Mouse (Mus musculus) skeletal muscle tissue, adult 2 months (tissue): ENCODE measurements around the gene Id1.

Experiments
- DNase-seq: peaks from one replicate; pipeline ENCODE4 v3.0.0-alpha.2; 2012; ENCODE audit warnings: low read depth, low spot score

Gene Id1

DNA sequence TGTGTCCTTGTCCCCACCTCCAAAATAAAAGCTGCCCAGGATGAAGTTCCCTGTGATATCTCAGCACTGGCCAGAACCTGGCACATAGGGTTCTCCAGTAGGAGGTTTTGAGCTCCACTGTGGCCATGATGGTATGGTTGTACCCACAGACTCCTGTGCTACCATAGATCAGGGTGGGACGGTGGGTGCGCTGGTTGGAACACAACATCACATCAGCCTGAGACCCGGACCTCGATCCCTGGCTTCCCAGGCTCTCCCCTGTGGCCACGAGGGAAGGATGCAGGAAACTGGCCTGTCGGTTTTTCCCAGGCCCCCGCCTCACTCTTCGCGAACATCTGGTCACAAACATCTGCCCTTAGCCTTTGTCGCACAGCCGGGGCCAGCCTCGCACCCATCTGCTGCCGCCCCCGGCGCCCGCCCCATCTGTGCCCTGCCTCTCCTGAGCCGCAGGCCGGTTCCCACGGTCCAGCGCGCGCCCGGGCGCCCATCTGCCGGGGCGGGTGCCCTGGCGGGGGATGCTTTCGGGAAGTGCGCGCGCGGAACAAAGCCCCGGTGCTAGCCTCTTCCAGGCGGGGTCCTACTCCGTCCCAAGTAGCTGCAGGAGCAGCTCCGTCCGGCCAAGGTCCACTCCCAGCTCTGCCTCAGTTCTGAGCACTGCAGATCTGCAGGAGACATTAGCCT lies 12.3 kb upstream of the Id1 start:
- no peak for DNase-seq

DNA sequence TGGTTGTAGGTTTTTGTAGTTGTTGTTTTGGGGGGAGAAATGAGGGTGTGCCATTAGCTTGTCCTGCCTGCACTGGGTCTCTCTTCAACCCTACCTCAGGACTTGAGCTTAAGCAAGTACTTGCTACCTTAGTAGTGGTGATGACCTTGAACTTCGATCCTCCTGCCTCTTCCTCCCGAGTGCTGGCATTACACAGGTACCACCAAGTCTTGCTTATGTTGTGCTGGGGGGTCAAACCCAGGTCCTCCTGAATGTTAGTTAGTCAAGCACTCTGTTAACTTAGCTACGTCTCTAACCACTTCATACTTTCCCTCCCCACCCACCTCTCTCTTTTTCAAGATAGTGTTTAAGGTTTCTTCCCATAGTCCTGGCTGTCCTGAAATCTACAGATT lies 11.7 kb upstream of the Id1 start:
- DNase-seq, result no peak

GRCm38 (mm10) chr2:152725178-152725750 lies 10.8 kb upstream of the Id1 start:
- no peak for DNase-seq

GRCm38 (mm10) chr2:152726213-152726612 lies 9.8 kb upstream of the Id1 start:
- DNase-seq, result no peak

- no peak for DNase-seq
Measured at GRCm38 (mm10) chr2:152726751-152727335, 9.2 kb upstream of the Id1 start.

DNA sequence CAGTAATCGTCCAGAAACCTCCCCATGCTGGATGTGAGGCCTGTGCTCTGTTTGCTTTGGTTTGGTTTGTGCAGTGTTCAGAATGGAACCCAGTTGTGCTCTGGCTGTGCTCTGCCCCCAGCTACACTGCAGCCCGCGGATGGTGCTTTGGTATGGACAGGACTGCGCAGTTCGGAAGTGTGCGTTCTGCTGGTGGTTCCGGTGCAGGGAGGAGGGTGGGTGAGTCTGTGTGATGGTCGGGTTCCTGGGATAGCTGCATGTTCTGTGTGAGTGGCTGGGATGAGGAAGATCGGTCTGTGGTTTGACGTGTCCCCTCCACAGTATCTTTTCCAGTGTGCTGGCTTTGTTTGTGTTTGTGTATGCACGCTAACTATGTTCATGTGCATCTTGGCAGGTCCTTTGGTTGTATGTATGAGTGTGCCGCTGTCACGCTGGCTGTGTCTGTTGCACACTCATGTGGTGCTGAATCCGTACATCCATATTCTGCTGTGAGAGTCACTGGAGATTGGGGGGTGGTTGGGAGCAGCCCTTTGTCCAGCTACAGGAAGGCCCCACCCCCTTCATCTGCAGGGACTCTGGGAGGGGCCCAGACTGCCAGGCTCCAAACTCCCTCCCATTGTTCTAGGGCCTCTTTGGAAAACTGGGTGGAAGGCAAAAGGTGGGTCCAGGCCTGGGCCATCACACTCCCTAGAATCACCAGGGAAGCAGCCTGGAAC lies 8.1 kb upstream of the Id1 start:
- DNase-seq, result no peak

DNA sequence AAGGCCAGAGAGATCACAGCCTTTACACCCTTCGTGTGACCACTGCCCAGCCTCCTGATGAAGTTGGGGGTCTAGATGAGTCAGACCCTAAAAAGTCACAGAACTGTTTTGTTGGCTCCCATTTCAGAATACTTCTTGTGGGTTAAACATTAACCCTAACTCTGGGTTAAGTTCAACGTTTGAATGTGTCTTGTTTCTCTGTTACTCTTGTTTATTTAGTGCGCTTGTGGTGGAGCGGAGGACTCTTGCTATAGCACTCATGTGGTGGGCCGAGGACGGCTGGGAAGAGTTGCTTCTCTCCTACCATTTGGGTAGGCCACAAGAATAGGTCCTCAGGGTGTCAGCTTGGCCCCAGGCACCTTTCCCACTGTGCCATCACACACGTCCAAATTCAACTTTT lies 7.5 kb upstream of the Id1 start:
- DNase-seq, result no peak

- no peak for DNase-seq
Measured at GRCm38 (mm10) chr2:152729013-152729635, 6.9 kb upstream of the Id1 start.

DNA sequence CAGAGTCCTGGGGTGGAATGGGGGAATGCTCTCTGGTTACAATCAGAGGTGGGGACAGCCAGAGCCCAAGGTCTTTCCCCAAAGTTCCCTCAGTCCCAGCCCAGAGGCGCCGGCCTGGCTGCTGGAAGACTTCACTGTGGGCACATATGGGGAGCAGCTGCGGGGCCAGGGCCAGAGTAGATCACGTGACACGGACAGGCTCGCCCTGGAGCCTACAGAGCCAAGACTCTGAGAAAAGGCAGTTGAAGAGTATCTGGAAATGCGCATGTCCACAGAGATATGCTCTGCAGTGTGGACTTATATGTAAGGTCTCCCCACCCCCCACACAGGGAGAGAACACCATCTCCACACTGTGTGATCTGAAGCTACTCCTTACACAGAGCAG lies 6.4 kb upstream of the Id1 start:
- DNase-seq, result peak; percentile 51

- no peak for DNase-seq
Measured at GRCm38 (mm10) chr2:152733201-152733600, 2.9 kb upstream of the Id1 start.

GRCm38 (mm10) chr2:152734501-152734900 lies 1.6 kb upstream of the Id1 start:
- no peak for DNase-seq

GRCm38 (mm10) chr2:152734984-152735383 lies 1.1 kb upstream of the Id1 start:
- peak; percentile 88 for DNase-seq

- no peak for DNase-seq
Measured at GRCm38 (mm10) chr2:152736748-152737147, 697 bp downstream of the Id1 start.

DNA sequence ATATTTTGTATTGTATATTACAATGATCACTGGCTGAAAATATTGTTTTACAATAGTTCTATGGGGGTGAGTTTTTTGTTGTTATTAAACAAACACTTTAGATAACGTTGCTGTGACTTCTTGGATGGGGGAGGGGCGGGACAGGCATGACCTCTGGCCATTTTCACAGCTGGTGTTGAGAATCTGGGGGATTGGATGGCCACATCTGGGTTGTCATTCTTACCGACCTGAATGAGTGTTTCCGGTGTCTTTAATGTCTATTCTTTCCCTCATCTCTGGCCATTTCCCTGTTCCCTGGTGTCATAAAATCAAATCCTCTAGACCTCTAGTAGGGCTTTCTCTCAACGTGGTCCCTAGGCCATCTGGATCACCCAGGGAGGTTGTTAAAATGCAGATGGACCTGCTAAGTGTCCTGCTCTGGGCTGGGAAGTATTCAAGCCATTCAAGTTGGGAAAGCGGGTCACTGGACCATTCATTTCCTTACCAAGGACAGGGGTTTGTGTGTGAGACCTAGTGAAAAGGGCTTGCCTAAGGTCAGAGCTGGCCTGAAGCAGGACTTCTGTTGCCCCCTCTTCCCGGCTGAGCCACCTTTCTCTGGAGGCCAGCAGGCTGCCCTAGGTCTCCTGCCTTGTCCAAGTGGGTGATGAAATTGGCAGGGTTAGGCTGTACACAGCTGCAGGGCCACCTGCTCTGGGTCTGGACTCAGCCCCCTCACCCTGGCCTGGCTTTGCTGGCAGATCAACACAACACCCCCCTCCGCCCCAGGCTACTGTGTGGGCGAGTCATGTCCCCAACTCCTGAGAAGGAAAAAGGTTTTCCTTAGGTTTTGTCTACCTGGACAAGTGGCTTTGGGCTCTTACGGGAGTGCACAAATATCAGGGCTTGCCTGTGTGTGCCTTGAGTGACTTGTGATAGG lies 1.5 kb downstream of the Id1 start:
- DNase-seq, result no peak

DNA sequence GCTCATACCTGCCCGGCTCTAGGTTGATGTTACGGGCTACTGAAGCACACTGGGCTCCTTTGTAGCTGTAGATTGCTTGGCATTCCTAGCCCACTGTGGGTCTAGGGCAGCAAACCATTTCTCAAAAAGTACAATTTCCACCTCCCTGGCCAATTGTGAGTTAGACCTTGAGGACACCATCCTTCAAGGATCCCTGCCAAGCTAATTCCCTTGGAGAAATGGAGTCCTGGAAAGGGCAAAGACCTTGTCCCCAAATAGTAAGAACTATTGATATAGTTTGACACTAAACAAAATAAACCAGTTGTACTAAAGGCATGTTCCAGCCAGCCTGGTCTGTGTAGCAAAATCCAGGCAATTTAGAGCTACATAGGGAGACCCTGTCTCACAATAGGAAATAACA lies 2.3 kb downstream of the Id1 start:
- no peak for DNase-seq

- DNase-seq, result peak; percentile 62
Measured at GRCm38 (mm10) chr2:152739031-152739841, 3.2 kb downstream of the Id1 start.

DNA sequence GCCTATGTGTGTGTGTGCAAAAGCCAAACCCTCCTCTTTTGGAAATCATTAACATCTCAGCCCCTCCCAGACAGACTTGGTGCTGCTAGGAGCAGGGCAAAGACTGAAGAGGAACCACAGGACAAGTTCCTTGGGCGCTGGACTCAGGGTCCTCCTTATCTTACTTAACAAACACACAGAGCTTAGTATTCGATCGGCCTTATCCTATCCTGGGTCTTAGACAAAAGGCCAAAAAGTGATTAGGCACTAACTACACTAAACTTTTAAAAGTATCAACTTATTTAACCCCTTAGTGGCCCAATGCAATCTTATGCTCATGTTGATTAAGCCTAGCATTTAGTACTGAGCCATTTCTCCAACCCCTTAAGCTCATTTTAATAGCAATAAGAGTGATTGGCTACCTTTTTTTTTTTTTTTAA lies 3.8 kb downstream of the Id1 start:
- DNase-seq, result no peak

DNA sequence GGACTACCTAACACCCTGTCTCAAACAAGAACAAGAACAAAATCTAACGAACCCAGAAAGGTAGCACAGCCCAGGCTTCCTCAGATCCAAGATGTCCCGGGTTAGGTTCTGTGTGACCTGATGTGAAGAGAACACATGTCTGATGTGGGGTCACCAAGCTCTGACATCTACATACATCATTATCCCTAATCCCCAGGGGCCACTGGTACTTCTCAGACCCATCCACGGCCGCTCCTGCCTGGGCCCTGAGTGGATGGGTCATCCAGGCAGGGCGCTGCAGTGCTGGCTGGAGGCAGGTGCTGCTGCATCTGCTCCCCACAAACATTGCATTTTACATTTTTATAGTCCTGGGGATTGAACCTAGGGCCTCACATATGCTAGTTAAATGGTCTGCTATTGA lies 4.4 kb downstream of the Id1 start:
- no peak for DNase-seq

DNA sequence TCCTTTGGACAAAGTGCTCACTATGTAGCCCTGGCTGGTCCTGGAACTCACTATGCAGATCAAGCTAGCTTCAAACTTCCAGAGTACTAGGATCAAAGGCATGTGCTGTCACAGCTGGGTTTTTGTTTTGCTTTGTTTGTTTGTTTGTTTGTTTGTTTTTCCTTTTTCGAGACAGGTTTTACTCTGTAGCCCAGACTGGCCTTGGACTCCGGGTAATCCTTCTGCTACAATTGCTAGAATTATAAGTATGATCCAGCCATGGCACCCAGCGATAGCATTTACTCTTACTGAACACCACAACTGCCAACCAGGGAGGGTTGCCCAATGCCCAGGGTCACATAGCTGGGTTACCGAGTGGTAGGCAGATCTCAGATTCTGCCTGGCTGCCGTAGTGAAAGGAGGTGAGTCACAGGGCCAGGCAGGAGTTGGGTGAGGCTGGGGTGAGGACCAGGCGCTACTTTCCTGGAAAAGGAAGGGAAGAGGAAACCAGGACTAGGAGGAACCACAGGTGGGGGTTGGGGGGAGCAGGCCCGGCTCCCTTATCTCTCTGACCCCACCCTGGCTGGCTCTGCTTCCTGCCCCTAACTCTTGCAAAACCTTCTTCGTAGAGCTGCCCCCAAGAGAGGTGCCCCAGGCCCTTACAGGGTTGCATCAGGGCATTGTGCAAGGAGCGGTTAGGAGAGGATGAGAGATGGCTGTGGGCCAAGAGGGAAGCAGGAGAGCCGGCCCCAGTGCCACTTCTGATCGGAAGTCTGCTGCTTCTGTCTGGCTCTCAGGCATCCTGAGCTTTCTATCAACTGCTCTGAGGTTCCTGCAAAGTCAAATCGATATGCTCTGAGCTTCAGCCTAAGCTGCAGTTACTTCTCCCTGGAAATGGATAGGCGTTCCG lies 5.3 kb downstream of the Id1 start:
- DNase-seq, result peak; percentile 69
